Mouse (Mus musculus): ENCODE measurements around the gene Ptprcap.

- TF ChIP-seq CTCF (IDR thresholded peaks at IDR 0.05; ENCODE audit: extremely low read depth, insufficient read length, insufficient replicate concordance, low read depth, low read length), result no peak
- TF ChIP-seq POLR2A (IDR thresholded peaks at IDR 0.05; ENCODE audit: low read depth, low read length), result no peak
Measured at GRCm38 (mm10) chr19:4139446-4139845, 14.0 kb upstream of the Ptprcap start, which contains the start of gene Gpr152.

Data from small intestine, adult 2 months (tissue).